Mouse (Mus musculus) ES-E14 (cell line): ENCODE results near the gene Zfr.

ENCODE experiments used
- HCFC1 ChIP-seq: IDR thresholded peaks from 2 replicates; pipeline ENCODE4 v1.6.1; 2012; ENCODE audit warnings: low read length, inconsistent platforms, borderline replicate concordance; ENCODE audit not compliant: insufficient read depth
- MAFK ChIP-seq: IDR thresholded peaks from 2 replicates; pipeline ENCODE4 v1.6.1; 2014; ENCODE audit warnings: mild to moderate bottlenecking, low read depth, low read length, inconsistent platforms; ENCODE audit not compliant: insufficient read depth
- ZC3H11A ChIP-seq: IDR thresholded peaks from 2 replicates; pipeline ENCODE4 v1.6.1; 2012; ENCODE audit warnings: low read depth, mild to moderate bottlenecking, inconsistent platforms, low read length, borderline replicate concordance
- ZNF384 ChIP-seq: IDR thresholded peaks from 2 replicates; pipeline ENCODE4 v1.6.1; 2012; ENCODE audit warnings: low read depth, low read length, inconsistent platforms

GRCm38 (mm10) chr15:12088091-12088490 lies 29.5 kb upstream of the Zfr start:
- TF ChIP-seq ZC3H11A, result no peak
- TF ChIP-seq HCFC1, result no peak
- TF ChIP-seq MAFK, result no peak
- no peak for TF ChIP-seq ZNF384
